Mouse (Mus musculus): ENCODE measurements at regions not wholly inside any gene's neighbourhood (a gene's known extent, or its start where the extent isn't known, plus 50 kb on each side); places are given as distances from the start of the nearest gene placed in this dataset.

DNA sequence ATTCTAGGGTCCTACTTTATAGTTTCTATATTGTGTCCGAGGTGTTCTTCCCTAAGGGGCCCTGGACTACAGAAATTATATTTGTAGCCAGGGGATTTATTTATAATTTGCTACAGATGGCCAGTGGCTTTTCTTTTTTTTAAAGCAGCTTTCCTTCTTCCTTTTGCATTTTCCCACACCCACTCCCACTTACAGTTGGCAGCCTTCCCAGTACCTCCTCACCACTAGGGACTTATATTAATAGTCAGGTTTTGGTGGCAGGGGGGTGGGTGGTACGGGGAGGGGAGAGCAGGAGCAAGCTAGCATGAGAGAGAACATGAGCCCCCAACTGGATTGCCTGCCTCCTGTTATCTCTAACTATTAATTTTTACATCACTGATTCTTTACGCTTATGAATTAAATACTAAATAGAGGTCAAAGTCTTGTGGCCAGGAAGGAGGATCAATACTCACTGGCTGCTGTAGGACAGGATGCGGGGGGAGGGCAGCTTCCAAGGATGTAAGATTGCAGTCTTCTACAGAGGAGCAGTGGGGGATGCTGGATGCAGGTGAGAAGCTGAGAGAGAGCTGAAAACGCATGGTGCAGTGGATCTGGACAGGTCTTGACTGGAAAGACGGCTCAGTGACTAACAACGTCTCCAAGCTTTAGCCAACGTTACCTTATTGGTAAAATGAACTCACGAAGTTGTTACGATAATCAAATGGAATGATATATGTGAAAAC lies 202.6 kb downstream of the Kcnrg start:
- H3K36me3 ChIP-seq (ENCODE audit: control insufficient read depth, insufficient read depth, low read length), result no peaks in the 10 kb centered on the region
- no peak overlapping the region for H3K9ac ChIP-seq (ENCODE audit: low read length)
- H3K4me3 ChIP-seq (ENCODE audit: low read depth, low read length), result no peak overlapping the region
- no peak overlapping the region for H3K27ac ChIP-seq (ENCODE audit: low read depth, low read length)
- no peaks in the 10 kb centered on the region for H3K4me1 ChIP-seq (replicated peaks; ENCODE audit: control insufficient read depth, insufficient read depth, low read length)
- no peaks in the 10 kb centered on the region for H3K27me3 ChIP-seq (ENCODE audit: control insufficient read depth, insufficient read depth, low read length)
- DNase-seq (ENCODE audit: low spot score) (no peak), ATAC-seq (replicated peaks; ENCODE audit: low FRiP score) (no peak)
- H3K9me3 ChIP-seq (ENCODE audit: control insufficient read depth, low read length), result no peaks in the 10 kb centered on the region
- 82% methylated on average over 10 of the region's 10 CpGs for WGBS
- no peak overlapping the region for H3K4me2 ChIP-seq (ENCODE audit: low read depth, low read length, severe bottlenecking)

DNA sequence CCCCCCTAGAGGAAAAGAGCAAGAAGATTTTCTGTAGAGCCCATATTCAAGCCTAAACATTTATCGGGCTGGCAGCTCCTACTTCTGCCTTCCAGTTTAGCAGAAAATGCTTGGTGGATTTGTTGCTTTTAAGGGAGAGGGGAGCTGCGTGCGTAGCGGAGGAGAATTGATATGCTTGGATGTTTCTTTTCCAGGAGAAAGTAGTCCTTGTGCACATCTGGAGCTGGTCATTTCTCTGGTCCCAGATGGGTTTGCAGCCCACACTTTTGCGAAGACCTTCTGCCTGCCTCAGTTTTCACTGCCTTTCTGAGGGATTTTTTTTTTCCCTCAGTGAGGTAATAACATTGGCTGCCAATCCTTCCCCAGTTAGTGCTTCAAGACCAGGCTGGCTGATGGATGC lies 203.6 kb downstream of the Kcnrg start:
- Histone ChIP-seq H3K36me3 (ENCODE audit: control insufficient read depth, insufficient read depth, low read length) (no peaks in the 10 kb centered on the region), H3K4me1 (replicated peaks; ENCODE audit: control insufficient read depth, insufficient read depth, low read length) (no peaks in the 10 kb centered on the region), H3K27me3 (ENCODE audit: control insufficient read depth, insufficient read depth, low read length) (no peaks in the 10 kb centered on the region), H3K9ac (ENCODE audit: low read length) (no peak overlapping the region), H3K9me3 (ENCODE audit: control insufficient read depth, low read length) (no peaks in the 10 kb centered on the region), H3K4me3 (ENCODE audit: low read depth, low read length) (no peak overlapping the region), H3K4me2 (ENCODE audit: low read depth, low read length, severe bottlenecking) (no peak overlapping the region), H3K27ac (ENCODE audit: low read depth, low read length) (no peak overlapping the region)
- ATAC-seq (replicated peaks; ENCODE audit: low FRiP score) (no peak), DNase-seq (ENCODE audit: low spot score) (no peak)
- 90% methylated on average over 5 of the region's 5 CpGs for WGBS

DNA sequence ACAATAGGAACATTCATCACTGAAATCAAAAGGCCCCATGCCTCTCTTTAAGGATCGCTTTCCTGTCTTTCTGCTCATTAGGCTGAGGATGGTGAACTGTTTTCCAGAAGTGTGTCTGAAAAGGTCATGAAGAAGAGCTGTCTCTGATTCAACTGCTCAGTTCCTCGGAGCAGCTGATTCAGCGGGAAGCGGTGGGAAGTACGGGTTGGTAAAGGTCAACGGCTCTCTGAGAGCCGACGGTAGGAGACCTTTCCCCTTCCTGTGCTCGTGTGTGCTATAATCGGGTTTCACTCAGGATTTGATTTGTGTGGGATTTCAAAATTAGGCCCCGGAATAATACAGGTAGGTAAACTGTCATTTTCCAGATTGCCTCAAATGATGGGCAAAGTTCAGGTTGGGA lies 210.5 kb downstream of the Kcnrg start:
- ATAC-seq (replicated peaks; ENCODE audit: low FRiP score) (no peak), DNase-seq (ENCODE audit: low spot score) (no peak)
- no peaks in the 10 kb centered on the region for H3K27me3 ChIP-seq (ENCODE audit: control insufficient read depth, insufficient read depth, low read length)
- no peak overlapping the region for H3K4me2 ChIP-seq (ENCODE audit: low read depth, low read length, severe bottlenecking)
- no peak overlapping the region for H3K27ac ChIP-seq (ENCODE audit: low read depth, low read length)
- 75% methylated on average over 11 of the region's 11 CpGs for WGBS
- no peak overlapping the region for H3K4me3 ChIP-seq (ENCODE audit: low read depth, low read length)
- H3K36me3 ChIP-seq (ENCODE audit: control insufficient read depth, insufficient read depth, low read length), result no peaks in the 10 kb centered on the region
- no peaks in the 10 kb centered on the region for H3K4me1 ChIP-seq (replicated peaks; ENCODE audit: control insufficient read depth, insufficient read depth, low read length)
- H3K9me3 ChIP-seq (ENCODE audit: control insufficient read depth, low read length), result no peaks in the 10 kb centered on the region
- H3K9ac ChIP-seq (ENCODE audit: low read length), result no peak overlapping the region

DNA sequence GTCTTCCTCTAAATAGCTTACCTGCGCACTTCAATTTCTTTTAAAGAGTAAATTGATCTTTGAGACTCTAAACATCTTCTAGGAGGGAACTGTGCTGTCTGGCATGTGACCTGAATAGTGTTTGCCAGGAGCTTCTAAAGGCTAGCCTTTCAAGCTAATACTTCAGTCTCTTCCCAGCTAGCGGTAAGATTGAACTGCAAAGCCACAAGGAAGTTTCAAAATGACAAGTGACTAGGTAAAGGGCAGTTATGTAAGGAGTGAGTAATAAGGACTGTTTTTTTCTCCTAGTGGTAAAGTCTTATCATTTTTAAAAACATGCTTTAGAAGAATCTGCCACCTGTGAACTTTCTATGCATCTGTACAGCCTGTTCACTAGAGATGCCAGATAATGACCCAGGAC lies 211.1 kb downstream of the Kcnrg start:
- no peak overlapping the region for H3K4me3 ChIP-seq (ENCODE audit: low read depth, low read length)
- H3K36me3 ChIP-seq (ENCODE audit: control insufficient read depth, insufficient read depth, low read length), result no peaks in the 10 kb centered on the region
- WGBS, result 93% methylated on average over 2 of the region's 2 CpGs
- H3K4me2 ChIP-seq (ENCODE audit: low read depth, low read length, severe bottlenecking), result no peak overlapping the region
- no peaks in the 10 kb centered on the region for H3K9me3 ChIP-seq (ENCODE audit: control insufficient read depth, low read length)
- H3K27ac ChIP-seq (ENCODE audit: low read depth, low read length), result no peak overlapping the region
- no peak overlapping the region for H3K9ac ChIP-seq (ENCODE audit: low read length)
- H3K27me3 ChIP-seq (ENCODE audit: control insufficient read depth, insufficient read depth, low read length), result no peaks in the 10 kb centered on the region
- DNase-seq (ENCODE audit: low spot score) (no peak), ATAC-seq (replicated peaks; ENCODE audit: low FRiP score) (no peak)
- H3K4me1 ChIP-seq (replicated peaks; ENCODE audit: control insufficient read depth, insufficient read depth, low read length), result no peaks in the 10 kb centered on the region

DNA sequence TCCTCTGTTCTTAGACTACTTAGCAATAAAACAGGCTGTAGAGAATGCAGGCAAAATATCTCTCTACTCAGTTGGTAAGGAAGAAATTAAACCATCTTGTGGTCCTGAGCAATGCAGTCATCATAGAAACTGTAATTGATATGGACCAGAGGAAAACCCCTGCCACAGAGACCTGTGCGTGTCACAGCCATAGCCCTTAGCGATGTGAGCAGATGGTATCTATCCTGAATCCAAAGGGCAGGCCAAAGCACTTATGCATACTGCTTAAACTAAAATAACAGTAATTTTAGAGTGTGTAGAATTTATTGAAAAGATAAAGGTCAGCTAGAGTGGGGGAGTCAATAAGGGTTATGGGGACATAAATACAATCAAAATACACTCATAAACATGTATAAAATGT lies 212.0 kb downstream of the Kcnrg start:
- Histone ChIP-seq H3K4me3 (ENCODE audit: low read depth, low read length) (no peak overlapping the region), H3K4me1 (replicated peaks; ENCODE audit: control insufficient read depth, insufficient read depth, low read length) (no peaks in the 10 kb centered on the region), H3K36me3 (ENCODE audit: control insufficient read depth, insufficient read depth, low read length) (no peaks in the 10 kb centered on the region), H3K4me2 (ENCODE audit: low read depth, low read length, severe bottlenecking) (no peak overlapping the region), H3K27ac (ENCODE audit: low read depth, low read length) (no peak overlapping the region), H3K9ac (ENCODE audit: low read length) (no peak overlapping the region), H3K9me3 (ENCODE audit: control insufficient read depth, low read length) (no peaks in the 10 kb centered on the region), H3K27me3 (ENCODE audit: control insufficient read depth, insufficient read depth, low read length) (no peaks in the 10 kb centered on the region)
- DNase-seq (ENCODE audit: low spot score), result no peak
- 84% methylated on average over 2 of the region's 2 CpGs for WGBS
- no peak for ATAC-seq (replicated peaks; ENCODE audit: low FRiP score)

DNA sequence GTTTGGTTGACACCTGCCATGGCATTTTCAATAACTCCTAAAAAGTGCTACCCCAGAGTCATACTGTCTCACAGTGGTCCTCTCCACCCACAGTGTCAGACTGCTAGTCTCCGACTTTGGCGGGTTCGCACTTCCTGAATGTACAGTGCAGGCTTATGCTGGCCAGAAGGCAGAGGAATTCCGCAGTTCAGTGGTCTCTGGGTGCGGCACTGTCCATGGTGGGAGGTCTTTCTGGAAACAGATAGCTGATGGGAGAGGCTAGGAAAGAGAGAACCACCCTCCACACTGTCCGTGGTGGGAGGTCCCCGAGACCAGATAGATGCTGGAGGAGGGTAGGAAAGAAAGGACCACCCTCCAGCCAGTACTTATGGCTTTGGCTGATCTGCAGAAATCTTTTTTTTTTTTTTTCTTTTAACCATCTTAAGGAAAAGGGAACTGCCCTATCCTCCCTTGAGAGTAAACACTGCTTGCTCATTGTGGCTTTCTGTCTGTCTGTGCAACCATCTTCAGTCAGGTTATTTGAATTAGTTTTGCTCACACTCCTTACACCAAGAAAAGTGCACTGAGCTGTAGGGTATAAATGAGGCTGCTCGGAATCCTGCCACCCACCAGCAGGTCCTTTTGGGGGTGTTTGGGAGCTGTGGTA lies 227.2 kb downstream of the Kcnrg start:
- H3K9me3 ChIP-seq (ENCODE audit: control insufficient read depth, low read length), result no peaks in the 10 kb centered on the region
- no peak overlapping the region for H3K4me2 ChIP-seq (ENCODE audit: low read depth, low read length, severe bottlenecking)
- no peak overlapping the region for H3K27ac ChIP-seq (ENCODE audit: low read depth, low read length)
- no peaks in the 10 kb centered on the region for H3K27me3 ChIP-seq (ENCODE audit: control insufficient read depth, insufficient read depth, low read length)
- ATAC-seq (replicated peaks; ENCODE audit: low FRiP score) (no peak), DNase-seq (ENCODE audit: low spot score) (no peak)
- H3K4me3 ChIP-seq (ENCODE audit: low read depth, low read length), result no peak overlapping the region
- 76% methylated on average over 8 of the region's 8 CpGs for WGBS
- no peaks in the 10 kb centered on the region for H3K4me1 ChIP-seq (replicated peaks; ENCODE audit: control insufficient read depth, insufficient read depth, low read length)
- no peak overlapping the region for H3K9ac ChIP-seq (ENCODE audit: low read length)
- no peaks in the 10 kb centered on the region for H3K36me3 ChIP-seq (ENCODE audit: control insufficient read depth, insufficient read depth, low read length)

DNA sequence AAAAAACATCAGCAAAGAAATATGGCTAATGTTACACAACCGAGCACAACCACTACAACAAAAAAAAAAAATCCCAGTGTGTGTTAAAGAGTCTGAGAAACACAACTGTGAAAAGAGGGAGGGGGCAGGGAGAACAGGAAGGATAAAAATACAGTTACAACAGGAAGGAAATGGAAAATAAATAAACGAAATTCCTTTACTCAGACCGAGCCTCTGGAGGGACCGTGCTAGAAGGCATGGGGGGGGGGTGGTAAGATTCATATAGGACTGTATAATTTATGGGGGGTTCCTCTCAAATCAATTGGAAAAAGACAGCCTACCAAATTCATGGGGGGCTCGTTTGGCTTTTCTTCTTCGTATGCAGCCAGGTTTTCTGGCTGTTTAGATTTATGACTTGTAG lies 228.5 kb downstream of the Kcnrg start:
- H3K9me3 ChIP-seq (ENCODE audit: control insufficient read depth, low read length), result no peaks in the 10 kb centered on the region
- WGBS, result 86% methylated on average over 6 of the region's 6 CpGs
- H3K27ac ChIP-seq (ENCODE audit: low read depth, low read length), result no peak overlapping the region
- H3K36me3 ChIP-seq (ENCODE audit: control insufficient read depth, insufficient read depth, low read length), result no peaks in the 10 kb centered on the region
- no peak overlapping the region for H3K4me3 ChIP-seq (ENCODE audit: low read depth, low read length)
- H3K27me3 ChIP-seq (ENCODE audit: control insufficient read depth, insufficient read depth, low read length), result no peaks in the 10 kb centered on the region
- DNase-seq (ENCODE audit: low spot score), result no peak
- no peak overlapping the region for H3K4me2 ChIP-seq (ENCODE audit: low read depth, low read length, severe bottlenecking)
- no peak for ATAC-seq (replicated peaks; ENCODE audit: low FRiP score)
- no peak overlapping the region for H3K9ac ChIP-seq (ENCODE audit: low read length)
- no peaks in the 10 kb centered on the region for H3K4me1 ChIP-seq (replicated peaks; ENCODE audit: control insufficient read depth, insufficient read depth, low read length)

DNA sequence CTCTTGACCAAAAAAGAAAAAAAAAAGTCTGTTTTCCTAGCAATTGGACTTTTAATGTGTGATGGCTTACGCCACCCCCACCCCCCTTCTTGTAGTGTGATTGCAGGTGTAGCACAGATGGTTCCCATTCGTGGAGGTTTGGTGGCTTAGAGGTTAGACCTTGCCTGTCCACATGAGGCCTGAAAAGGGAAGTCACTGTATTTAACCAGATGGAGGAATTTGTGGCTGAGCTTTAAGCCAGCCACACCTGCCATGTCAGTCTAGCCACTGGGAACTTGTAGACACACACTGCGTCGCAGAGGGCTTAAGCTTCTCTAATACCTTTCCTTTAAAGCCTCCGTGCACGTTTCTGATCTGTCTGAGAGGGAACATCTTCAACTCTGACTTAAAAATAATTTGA lies 229.0 kb downstream of the Kcnrg start:
- H3K4me2 ChIP-seq (ENCODE audit: low read depth, low read length, severe bottlenecking), result no peak overlapping the region
- no peak for ATAC-seq (replicated peaks; ENCODE audit: low FRiP score)
- no peak overlapping the region for H3K4me3 ChIP-seq (ENCODE audit: low read depth, low read length)
- no peaks in the 10 kb centered on the region for H3K27me3 ChIP-seq (ENCODE audit: control insufficient read depth, insufficient read depth, low read length)
- DNase-seq (ENCODE audit: low spot score), result no peak
- no peak overlapping the region for H3K27ac ChIP-seq (ENCODE audit: low read depth, low read length)
- H3K9me3 ChIP-seq (ENCODE audit: control insufficient read depth, low read length), result no peaks in the 10 kb centered on the region
- no peak overlapping the region for H3K9ac ChIP-seq (ENCODE audit: low read length)
- no peaks in the 10 kb centered on the region for H3K4me1 ChIP-seq (replicated peaks; ENCODE audit: control insufficient read depth, insufficient read depth, low read length)
- H3K36me3 ChIP-seq (ENCODE audit: control insufficient read depth, insufficient read depth, low read length), result no peaks in the 10 kb centered on the region
- 84% methylated on average over 6 of the region's 6 CpGs for WGBS

DNA sequence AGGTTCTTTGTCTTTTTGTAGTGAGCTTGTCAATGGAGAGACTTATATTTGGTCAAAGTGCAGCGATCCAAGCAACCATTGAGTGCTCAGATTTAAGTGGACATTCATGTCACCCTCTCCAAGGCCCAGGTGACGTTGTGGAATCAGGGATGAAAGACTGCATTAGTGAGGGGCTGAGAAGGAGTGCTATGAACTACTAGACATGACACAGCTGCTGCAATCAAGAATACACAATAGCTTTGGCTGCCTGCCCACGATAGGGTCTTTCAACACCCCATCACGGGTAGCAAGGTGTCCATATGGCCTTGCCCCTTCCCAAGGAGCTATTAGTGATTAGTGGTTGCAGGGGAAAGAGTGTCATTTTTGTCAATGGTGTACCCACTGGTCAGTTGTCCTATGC lies 229.7 kb downstream of the Kcnrg start:
- Histone ChIP-seq H3K4me2 (ENCODE audit: low read depth, low read length, severe bottlenecking) (no peak overlapping the region), H3K4me3 (ENCODE audit: low read depth, low read length) (no peak overlapping the region), H3K9ac (ENCODE audit: low read length) (no peak overlapping the region), H3K36me3 (ENCODE audit: control insufficient read depth, insufficient read depth, low read length) (no peaks in the 10 kb centered on the region), H3K27ac (ENCODE audit: low read depth, low read length) (no peak overlapping the region), H3K27me3 (ENCODE audit: control insufficient read depth, insufficient read depth, low read length) (no peaks in the 10 kb centered on the region), H3K4me1 (replicated peaks; ENCODE audit: control insufficient read depth, insufficient read depth, low read length) (no peaks in the 10 kb centered on the region), H3K9me3 (ENCODE audit: control insufficient read depth, low read length) (no peaks in the 10 kb centered on the region)
- DNase-seq (ENCODE audit: low spot score) (no peak), ATAC-seq (replicated peaks; ENCODE audit: low FRiP score) (no peak)
- 77% methylated on average over 4 of the region's 4 CpGs for WGBS

All from forebrain, embryonic 11.5 days (tissue).